Mouse (Mus musculus) forebrain, embryonic 13.5 days (tissue): Measurements from ENCODE around the gene Ldlr. TPM values are rescaled to one million over a fixed set of nuclear protein-coding genes. Genes with fewer than 3 reads are reported as not detected.
"Not testable (repeated sequence)": the region's sequence is repeated elsewhere in the genome, so short reads cannot be mapped to it uniquely, and the experiment has no call there.

Experiments used
- ATAC-seq: fragments of 200-750 bp; cut with Nextera tagmentation; 2 replicates; pipeline ENCODE4 v1.8.0; 2017
- H3K27ac ChIP-seq: fragments of 300-500 bp; sonication (generic); 2 replicates; pipeline ENCODE4 v1.5.1; 2015; ENCODE audit warnings: inconsistent platforms, mild to moderate bottlenecking, moderate library complexity
- H3K27me3 ChIP-seq: fragments of 300-500 bp; sonication (generic); 2 replicates; pipeline ENCODE4 v1.6.1; 2015; ENCODE audit warnings: mild to moderate bottlenecking, inconsistent platforms
- H3K36me3 ChIP-seq: fragments of 300-500 bp; sonication (generic); 2 replicates; pipeline ENCODE4 v1.6.1; 2015; ENCODE audit warnings: mild to moderate bottlenecking, inconsistent platforms; ENCODE audit not compliant: poor library complexity, severe bottlenecking
- H3K4me1 ChIP-seq: fragments of 300-500 bp; sonication (generic); 2 replicates; pipeline ENCODE4 v1.6.1; 2015; ENCODE audit warnings: inconsistent platforms
- H3K4me2 ChIP-seq: fragments of 300-500 bp; sonication (generic); 2 replicates; pipeline ENCODE4 v1.6.1; 2015; ENCODE audit warnings: inconsistent platforms, mild to moderate bottlenecking, moderate library complexity
- H3K4me3 ChIP-seq: fragments of 300-500 bp; sonication (generic); 2 replicates; pipeline ENCODE4 v1.5.1; 2015; ENCODE audit warnings: mild to moderate bottlenecking, inconsistent platforms
- H3K9ac ChIP-seq: fragments of 300-500 bp; sonication (generic); 2 replicates; pipeline ENCODE4 v1.6.1; 2015; ENCODE audit warnings: mild to moderate bottlenecking, inconsistent platforms
- H3K9me3 ChIP-seq: fragments of 300-500 bp; sonication (generic); replicated peaks from 2 replicates; pipeline ENCODE4 v1.6.1; 2016; ENCODE audit warnings: inconsistent platforms
- WGBS: fragments of 180-500 bp; shearing (Covaris S2); methylation state at CpG from one replicate; pipeline ENCODE4 v1.1.7; 2015; 5-methylcytosine and 5-hydroxymethylcytosine counted together
- polyA plus RNA-seq: library from polyadenylated mRNA; unstranded; fragments of >200 nt; fragmentation: Nextera tagmentation; extraction: Ambion mirVana; gene quantifications from 2 replicates; pipeline ENCODE4 v1.2.1, GENCODE M21; 2015

Ldlr gene
- polyA plus RNA-seq, 1 experiment from 2014 or later, result 21.2 TPM

DNA sequence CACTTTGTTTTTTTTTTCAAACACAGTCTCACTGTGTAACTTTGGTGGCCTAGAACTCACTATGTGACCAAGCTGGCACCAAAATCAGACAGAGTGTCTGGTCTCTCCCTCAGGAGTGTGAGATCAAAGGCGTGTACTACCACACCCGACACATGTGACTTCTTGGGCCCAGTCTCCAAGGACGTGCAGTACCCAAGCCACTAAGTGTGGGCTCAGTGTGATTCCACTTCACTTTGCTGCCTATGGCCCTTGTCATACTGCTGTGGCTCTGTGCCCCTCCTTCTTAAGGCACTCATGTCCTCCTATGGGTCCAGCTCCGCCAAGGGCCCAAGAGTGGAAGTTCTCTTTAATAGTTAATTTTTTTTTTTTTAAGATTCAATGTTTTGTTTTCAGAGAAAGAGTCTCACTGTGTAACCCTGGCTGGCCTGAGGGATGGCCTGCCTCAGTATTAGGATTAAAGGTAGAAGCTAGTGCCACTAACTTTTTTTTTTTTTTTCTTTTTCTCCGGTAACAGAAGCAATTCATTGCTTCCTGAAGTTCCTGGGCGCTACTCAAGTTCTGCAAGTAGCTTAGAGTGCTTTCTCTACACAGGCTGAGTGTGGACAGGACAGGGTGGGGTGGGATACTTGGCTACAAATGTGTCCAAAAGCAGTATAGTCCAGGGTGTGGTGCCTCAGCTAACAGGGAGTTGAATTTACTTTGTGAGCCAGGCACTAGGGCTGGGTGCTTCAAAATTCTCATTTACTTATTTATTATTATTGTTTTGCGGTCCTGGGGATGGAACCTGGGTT lies 61.4 kb downstream of the Ldlr start:
- Histone ChIP-seq H3K36me3 (peaks cover 8% of the 10 kb centered on the region; the same call in 1 of the 2 replicates), H3K9me3 (no peaks in the 10 kb centered on the region), H3K27ac (no peak overlapping the region), H3K4me2 (no peak overlapping the region), H3K4me3 (no peak overlapping the region), H3K9ac (no peak overlapping the region), H3K27me3 (no peaks in the 10 kb centered on the region), H3K4me1 (no peaks in the 10 kb centered on the region)
- ATAC-seq, result no peak
- WGBS, result 87% methylated on average over 7 of the region's 7 CpGs

DNA sequence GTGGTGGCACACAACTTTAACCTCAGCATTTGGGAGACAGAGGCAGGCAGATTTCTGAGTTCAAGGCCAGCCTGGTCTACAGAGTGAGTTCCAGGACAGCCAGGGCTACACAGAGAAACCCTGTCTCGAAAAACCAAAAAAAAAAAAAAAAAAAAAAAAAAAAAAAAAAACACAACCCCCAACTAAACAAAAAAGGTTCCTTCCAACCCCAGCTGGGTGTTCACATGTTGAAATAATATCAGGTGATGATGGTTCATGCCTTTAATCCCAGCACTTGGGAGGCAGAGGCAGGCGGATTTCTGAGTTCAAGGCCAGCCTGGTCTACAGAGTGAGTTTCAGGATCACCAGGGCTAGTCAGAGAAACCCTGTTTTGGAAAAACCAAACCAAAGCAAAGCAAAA lies 63.0 kb downstream of the Ldlr start:
- WGBS, result 75% methylated on average over 2 of the region's 2 CpGs
- H3K4me3 ChIP-seq, H3K27ac ChIP-seq, ATAC-seq, H3K4me1 ChIP-seq, H3K27me3 ChIP-seq, H3K9ac ChIP-seq, H3K9me3 ChIP-seq, H3K4me2 ChIP-seq, H3K36me3 ChIP-seq: not testable (repeated sequence)

DNA sequence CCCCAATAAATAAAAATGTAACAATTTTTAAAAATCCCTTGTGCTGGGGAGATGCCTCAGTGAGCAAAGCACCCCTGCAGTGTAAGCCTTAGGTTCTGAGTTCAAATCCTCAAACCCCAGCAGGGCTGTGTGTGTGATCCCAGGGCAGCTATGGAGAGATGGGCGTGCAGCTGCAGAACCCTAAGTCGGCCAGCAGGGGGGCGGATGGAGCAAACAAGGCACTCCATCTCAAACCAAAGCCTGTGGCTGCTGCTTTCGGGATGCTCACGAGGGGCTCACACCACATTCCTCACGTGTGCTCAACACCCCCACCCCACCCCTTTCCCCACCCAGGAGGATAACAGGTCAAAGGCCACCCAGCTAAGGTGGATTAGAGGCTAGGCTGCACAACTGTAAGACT lies 63.6 kb downstream of the Ldlr start:
- Histone ChIP-seq H3K27ac (no peak overlapping the region), H3K9ac (no peak overlapping the region), H3K27me3 (no peaks in the 10 kb centered on the region), H3K9me3 (no peaks in the 10 kb centered on the region), H3K36me3 (no peaks in the 10 kb centered on the region), H3K4me2 (no peak overlapping the region), H3K4me1 (peaks cover 2% of the 10 kb centered on the region; the same call in 1 of the 2 replicates), H3K4me3 (no peak overlapping the region)
- 2% methylated on average over 6 of the region's 6 CpGs for WGBS
- ATAC-seq, result peak; percentile 75; the same call in 1 of the 2 replicates

DNA sequence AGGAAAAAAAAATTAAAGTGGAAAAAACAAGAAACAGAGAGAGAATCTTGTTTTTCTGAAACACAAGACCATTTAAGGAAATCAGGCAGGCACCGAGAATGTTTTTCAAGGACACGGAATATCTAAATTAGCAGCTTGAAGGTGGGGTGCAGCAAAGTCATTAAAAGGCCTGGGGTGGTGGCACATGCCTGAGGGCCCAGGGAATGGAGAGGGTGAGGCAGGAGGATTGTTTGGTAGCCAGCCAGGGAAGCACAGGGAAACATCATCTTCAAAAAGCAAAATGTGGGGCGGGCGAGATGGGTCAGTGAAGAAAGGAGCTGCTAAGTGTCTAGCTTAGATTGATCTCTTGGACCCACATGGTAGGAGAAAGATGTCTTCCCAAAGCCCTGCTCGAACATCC lies 64.4 kb downstream of the Ldlr start:
- ATAC-seq, result no peak
- Histone ChIP-seq H3K9me3 (no peaks in the 10 kb centered on the region), H3K4me2 (no peak overlapping the region), H3K9ac (no peak overlapping the region), H3K27ac (no peak overlapping the region), H3K27me3 (no peaks in the 10 kb centered on the region), H3K36me3 (no peaks in the 10 kb centered on the region), H3K4me1 (peaks cover 9% of the 10 kb centered on the region), H3K4me3 (no peak overlapping the region)
- 86% methylated on average over 5 of the region's 5 CpGs for WGBS

DNA sequence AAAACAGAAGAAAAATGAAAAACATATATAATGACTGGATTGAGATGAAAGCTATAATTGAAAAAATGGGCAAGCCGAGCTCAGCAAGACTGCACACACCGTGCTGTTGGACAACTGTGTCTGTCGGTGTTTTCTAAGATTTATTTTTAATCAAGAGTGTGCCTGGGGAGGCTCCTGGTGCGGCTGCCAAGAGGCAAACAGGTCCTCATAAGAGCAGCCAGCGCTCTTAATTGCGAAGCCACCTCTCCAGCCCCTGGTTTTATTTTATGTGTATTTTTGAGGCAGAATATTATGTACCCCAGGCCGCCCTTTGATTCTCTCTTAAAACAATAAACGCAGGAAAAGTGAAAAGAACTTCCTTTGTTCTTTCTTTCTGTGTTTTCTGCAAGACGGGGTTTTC lies 65.0 kb downstream of the Ldlr start:
- Histone ChIP-seq H3K27me3 (no peaks in the 10 kb centered on the region), H3K4me1 (peaks cover 15% of the 10 kb centered on the region), H3K4me2 (no peak overlapping the region), H3K4me3 (no peak overlapping the region), H3K9ac (no peak overlapping the region), H3K36me3 (no peaks in the 10 kb centered on the region), H3K27ac (no peak overlapping the region), H3K9me3 (no peaks in the 10 kb centered on the region)
- no peak for ATAC-seq
- WGBS, result 88% methylated on average over 9 of the region's 9 CpGs

DNA sequence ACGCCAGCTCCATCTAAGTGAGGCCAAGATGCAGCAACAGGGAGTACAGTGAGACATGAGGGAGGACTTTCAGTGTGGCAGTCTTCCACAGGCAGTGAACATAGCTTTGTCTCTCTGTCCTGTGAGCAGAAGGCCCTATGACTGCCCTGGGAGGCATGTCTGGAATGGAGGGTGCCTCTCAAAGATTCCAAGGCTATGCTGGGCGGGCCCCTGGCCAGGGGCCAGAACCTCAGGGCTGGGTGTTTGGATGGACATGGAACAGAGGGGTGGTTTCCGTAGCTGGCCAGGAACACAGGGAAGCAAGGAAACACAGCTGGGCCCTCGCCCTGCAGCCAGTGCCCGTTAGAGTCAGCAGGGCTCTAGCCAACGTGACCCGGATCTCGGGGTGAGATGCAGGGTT lies 68.6 kb downstream of the Ldlr start:
- 91% methylated on average over 8 of the region's 8 CpGs for WGBS
- Histone ChIP-seq H3K27me3 (no peaks in the 10 kb centered on the region), H3K9ac (no peak overlapping the region), H3K36me3 (peaks cover 16% of the 10 kb centered on the region), H3K4me2 (no peak overlapping the region), H3K4me3 (no peak overlapping the region), H3K9me3 (no peaks in the 10 kb centered on the region), H3K4me1 (peaks cover 17% of the 10 kb centered on the region), H3K27ac (no peak overlapping the region; the same call in 1 of the 2 replicates)
- no peak for ATAC-seq

DNA sequence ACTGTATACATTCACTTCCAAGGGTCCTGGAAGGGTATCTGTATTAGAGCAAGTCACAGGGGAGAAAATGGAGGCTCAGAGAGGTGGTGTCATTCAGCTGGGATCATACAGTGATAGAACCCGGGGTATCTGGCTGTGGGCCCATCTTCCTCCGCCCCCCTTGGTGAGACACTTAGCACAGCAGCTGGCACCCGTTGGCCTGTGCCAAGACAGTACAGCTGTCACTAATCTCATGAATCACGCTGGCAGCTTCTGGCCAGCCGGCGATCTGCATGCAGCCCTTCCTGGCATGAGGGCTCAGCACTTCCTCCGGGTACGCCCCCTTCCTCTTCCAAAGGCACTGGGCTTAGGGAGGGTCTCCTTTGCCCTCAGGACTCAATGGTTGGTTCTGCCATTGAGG lies 69.4 kb downstream of the Ldlr start:
- Histone ChIP-seq H3K4me3 (no peak overlapping the region), H3K9me3 (no peaks in the 10 kb centered on the region), H3K27ac (peak overlapping the region; percentile 57), H3K4me1 (peaks cover 21% of the 10 kb centered on the region), H3K36me3 (peaks cover 16% of the 10 kb centered on the region), H3K9ac (no peak overlapping the region), H3K27me3 (no peaks in the 10 kb centered on the region), H3K4me2 (no peak overlapping the region)
- 65% methylated on average over 8 of the region's 8 CpGs for WGBS
- peak; percentile 75 for ATAC-seq

DNA sequence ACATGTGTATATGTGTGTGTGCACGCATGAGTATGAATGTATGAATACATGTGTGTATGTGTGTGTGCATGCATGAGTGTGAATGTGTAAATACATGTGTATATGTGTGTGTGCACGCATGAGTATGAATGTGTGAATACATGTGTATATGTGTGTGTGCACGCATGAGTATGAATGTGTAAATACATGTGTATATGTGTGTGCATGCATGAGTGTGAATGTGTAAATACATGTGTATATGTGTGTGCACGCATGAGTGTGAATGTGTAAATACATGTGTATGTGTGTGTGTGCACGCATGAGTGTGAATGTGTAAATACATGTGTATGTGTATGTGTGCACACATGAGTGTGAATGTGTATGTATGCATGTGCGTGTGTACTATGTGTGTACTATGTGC lies 70.2 kb downstream of the Ldlr start:
- H3K4me2 ChIP-seq, H3K27me3 ChIP-seq, H3K4me3 ChIP-seq, ATAC-seq, H3K9me3 ChIP-seq, H3K27ac ChIP-seq, H3K9ac ChIP-seq: not testable (repeated sequence)
- peaks cover 27% of the 10 kb centered on the region for H3K4me1 ChIP-seq
- H3K36me3 ChIP-seq, result peaks cover 16% of the 10 kb centered on the region
- WGBS, result 97% methylated on average over 6 of the region's 6 CpGs

DNA sequence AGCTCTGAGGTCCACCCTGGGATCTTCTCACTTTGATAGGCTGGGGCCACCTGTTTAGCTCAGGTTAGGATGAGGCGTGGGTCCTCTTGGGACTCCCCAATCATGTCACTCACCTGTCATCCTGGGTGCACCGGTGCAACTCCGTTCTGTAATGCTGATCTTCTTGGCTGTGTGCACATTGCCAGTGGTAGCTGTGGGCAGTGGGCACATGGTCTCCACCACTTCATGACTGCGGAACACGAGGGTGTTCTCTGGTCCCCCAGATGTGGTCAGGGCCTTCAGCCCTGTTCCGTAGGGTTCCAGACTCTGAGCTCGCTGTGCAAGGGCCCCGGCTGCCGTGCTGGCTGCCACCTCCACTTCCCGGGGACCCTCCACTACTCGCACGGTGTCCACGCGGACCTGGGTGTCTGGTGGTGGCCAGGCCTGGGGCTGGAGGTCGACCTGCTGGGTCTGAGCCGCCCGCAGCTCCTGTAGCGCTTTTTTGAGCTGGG lies 71.1 kb downstream of the Ldlr start:
- Histone ChIP-seq H3K27ac (no peak overlapping the region), H3K4me2 (no peak overlapping the region), H3K9ac (no peak overlapping the region), H3K4me1 (peaks cover 30% of the 10 kb centered on the region), H3K27me3 (no peaks in the 10 kb centered on the region), H3K36me3 (peaks cover 16% of the 10 kb centered on the region), H3K4me3 (no peak overlapping the region), H3K9me3 (no peaks in the 10 kb centered on the region)
- no peak for ATAC-seq
- 93% methylated on average over 18 of the region's 18 CpGs for WGBS

DNA sequence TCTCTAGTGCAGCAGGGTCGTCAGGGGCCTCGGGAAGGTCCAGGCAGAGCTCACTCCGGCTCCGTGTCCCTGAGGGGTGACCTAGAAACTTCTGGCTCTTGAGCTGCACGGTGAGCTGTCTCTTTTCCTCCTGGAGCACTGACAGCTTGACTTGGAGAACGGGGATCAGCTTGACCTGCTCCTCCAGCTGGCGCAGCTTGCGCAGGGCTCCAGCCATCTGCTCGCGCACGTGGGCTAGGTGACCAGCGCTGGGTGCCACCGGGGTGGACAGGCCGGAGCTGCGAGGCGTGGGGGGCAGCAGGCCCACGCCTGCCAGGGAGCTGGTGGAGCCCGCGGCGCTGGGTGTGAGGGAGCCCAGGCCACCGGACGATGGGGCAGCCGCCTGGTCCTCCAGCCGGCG lies 71.6 kb downstream of the Ldlr start:
- no peak for ATAC-seq
- 96% methylated on average over 25 of the region's 25 CpGs for WGBS
- H3K9me3 ChIP-seq, result no peaks in the 10 kb centered on the region

DNA sequence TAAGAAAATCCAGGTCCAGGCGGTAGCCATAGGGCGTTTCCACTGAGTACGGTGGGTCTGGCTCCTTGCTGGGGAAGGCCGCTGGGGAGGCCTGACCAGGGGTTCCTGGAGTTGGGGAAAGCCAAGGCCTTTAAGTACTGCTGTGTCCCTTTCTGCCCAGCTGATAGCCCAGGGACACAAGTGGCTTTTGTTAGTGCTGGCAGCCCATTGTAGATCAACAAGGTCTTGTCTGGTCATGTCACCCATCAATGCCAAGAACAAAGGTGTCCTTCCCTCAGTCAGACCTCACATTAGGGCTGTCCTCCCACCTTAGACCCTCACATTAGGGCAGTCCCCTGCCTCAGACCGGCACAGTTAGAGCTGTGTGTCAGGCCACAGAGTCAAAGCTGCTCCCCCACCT lies 72.3 kb downstream of the Ldlr start:
- H3K27me3 ChIP-seq, result no peaks in the 10 kb centered on the region
- no peak overlapping the region for H3K9ac ChIP-seq
- H3K4me1 ChIP-seq, result peaks cover 30% of the 10 kb centered on the region
- WGBS, result 81% methylated on average over 5 of the region's 5 CpGs
- no peak overlapping the region for H3K4me3 ChIP-seq
- H3K9me3 ChIP-seq, result no peaks in the 10 kb centered on the region
- ATAC-seq, result no peak
- H3K36me3 ChIP-seq, result peaks cover 16% of the 10 kb centered on the region
- no peak overlapping the region for H3K4me2 ChIP-seq
- H3K27ac ChIP-seq, result no peak overlapping the region

More for the DNA sequence above, 71.6 kb downstream of the Ldlr start:
- Histone ChIP-seq H3K9ac (no peak overlapping the region), H3K27me3 (no peaks in the 10 kb centered on the region), H3K4me3 (no peak overlapping the region), H3K27ac (no peak overlapping the region), H3K4me1 (peaks cover 30% of the 10 kb centered on the region), H3K4me2 (no peak overlapping the region), H3K36me3 (peaks cover 16% of the 10 kb centered on the region)

DNA sequence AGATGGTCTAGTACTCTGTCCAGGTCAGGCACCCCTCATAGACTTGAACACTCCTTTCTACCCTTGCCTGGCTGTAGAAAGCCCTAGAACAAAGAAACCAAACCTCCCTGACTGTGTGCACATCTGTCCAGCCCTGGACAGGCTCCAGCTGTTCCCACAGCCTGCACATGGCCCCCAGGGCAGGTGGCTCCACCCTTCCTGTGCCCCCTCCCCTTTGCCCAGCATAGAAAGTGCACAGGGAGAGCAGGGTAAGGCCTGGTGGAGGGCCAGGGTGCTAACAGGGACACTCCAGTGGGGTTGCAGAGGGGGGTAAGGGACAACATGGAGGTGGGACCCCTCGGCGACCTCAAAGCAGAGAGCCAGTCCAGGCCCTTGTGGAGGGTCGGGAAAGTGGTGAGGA lies 73.0 kb downstream of the Ldlr start:
- H3K4me3 ChIP-seq, result no peak overlapping the region
- WGBS, result 80% methylated on average over 3 of the region's 3 CpGs
- no peak for ATAC-seq
- no peak overlapping the region for H3K9ac ChIP-seq
- H3K9me3 ChIP-seq, result no peaks in the 10 kb centered on the region
- H3K4me2 ChIP-seq, result no peak overlapping the region
- H3K36me3 ChIP-seq, result peaks cover 16% of the 10 kb centered on the region
- peaks cover 30% of the 10 kb centered on the region for H3K4me1 ChIP-seq
- no peak overlapping the region for H3K27ac ChIP-seq
- no peaks in the 10 kb centered on the region for H3K27me3 ChIP-seq

DNA sequence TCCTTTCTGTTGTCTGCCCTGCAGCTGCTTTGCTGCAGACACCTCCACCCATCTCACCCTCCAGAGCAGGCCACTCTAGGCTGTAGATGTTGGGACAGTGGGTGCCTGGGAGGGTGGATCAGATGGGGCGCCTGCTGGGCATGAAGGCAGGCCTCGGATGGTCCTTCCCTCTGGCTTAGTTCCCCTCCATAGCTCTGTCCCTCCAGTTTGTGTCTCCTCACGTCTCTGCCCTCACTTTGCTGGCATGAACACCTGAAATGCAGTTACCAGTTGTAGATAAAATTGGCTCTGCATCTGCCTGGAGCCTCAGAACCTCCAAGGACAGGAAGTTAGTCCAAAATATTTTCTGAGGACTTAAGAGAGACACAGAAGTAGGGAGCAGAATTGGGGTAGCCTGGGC lies 73.6 kb downstream of the Ldlr start:
- no peak for ATAC-seq
- Histone ChIP-seq H3K4me2 (no peak overlapping the region; the same call in 1 of the 2 replicates), H3K4me1 (peaks cover 28% of the 10 kb centered on the region), H3K4me3 (no peak overlapping the region), H3K9ac (no peak overlapping the region), H3K27me3 (no peaks in the 10 kb centered on the region), H3K27ac (no peak overlapping the region), H3K9me3 (no peaks in the 10 kb centered on the region), H3K36me3 (peaks cover 16% of the 10 kb centered on the region)
- 70% methylated on average over 3 of the region's 3 CpGs for WGBS
